Mouse (Mus musculus): ENCODE results near the gene Mei1. TPM values are rescaled to one million over a fixed set of nuclear protein-coding genes. Genes with fewer than 3 reads are reported as not detected.
"Not testable (repeated sequence)": the region's sequence is repeated elsewhere in the genome, so short reads cannot be mapped to it uniquely, and the experiment has no call there.

Gene Mei1
- polyA plus RNA-seq, 1 experiment: 0.99 TPM

DNA sequence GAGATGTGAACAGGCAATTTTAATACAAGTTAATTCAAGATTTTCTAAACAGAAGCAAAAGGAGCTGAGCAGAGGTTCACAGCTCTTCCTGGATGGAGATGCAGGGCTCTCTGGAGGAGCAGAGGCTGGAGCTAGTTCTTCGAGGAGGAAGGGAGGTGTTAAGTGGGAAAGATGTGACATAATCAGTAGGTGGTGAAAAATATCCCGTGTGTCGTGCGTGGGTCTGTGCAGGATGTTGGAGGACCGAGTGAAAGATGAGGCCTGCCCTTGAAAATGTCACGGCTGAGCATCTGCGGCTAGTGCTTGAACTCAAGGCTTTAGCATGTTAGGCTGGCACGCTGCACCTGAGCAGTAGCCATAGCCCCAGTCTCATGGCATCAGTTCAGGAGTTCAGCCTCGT is 15.8 kb downstream of the Mei1 start:
- no peak for DNase-seq (ENCODE audit: low spot score)

DNA sequence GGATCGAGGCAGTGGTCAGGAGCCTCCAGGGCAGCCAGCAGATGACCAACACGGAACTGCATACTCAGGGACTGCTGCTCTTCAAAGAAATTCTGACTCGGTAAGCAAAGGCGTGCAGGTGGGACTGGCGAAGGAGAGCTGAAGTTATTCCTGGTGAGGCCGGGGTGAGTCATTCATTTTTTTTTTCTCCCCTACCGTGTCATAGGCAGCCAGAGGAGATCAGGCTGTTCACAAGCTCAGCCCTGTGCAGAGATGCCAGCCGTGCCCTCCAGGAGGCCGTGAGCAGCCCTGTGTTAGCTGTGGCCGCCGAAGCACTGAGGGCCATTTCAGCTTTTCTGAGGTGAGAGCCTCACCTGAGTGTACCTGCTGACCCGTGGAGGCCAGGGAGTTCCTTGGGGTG is 16.3 kb downstream of the Mei1 start:
- DNase-seq (ENCODE audit: low spot score): no peak

DNA sequence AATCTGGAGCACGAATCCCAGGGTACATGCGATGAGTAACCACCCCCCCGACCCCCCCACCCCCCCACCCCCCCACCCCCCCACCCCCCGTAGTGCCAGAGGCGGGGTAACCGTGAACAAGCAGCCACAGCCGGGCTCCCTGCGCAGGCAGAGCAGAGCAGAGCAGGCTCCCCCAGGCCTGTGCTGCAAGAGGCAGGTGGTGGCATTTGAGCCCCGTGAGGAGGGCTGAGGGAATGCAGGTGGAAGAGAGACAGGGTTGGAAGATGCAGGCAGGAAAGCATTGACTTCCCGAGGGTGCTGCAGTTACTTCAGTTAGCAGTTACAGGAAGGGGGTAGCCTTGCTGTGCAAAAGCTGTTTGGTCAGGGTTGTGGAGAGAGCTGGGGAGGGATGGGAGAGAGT is 17.5 kb downstream of the Mei1 start:
- DNase-seq (ENCODE audit: low spot score): no peak

DNA sequence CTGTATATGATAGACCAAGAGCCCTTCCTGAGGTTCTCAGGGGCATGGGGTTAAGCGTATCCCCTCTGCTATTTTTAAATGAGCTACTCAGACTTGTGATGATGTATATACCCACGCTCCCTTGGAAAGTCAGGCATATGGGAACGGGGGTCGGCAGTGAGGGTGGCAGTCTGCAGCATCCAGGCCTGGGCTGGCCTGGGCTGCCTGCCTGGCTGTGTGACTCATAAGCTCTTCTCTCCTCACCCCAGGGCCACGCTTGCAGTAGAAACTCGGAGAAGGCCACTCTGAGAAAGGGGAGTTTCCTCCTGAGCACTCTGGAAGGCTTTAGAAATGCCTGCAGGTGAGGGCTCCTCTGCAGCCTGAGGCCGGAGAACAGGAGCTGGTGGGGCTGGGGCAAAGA is 21.3 kb downstream of the Mei1 start:
- no peak for DNase-seq (ENCODE audit: low spot score)

DNA sequence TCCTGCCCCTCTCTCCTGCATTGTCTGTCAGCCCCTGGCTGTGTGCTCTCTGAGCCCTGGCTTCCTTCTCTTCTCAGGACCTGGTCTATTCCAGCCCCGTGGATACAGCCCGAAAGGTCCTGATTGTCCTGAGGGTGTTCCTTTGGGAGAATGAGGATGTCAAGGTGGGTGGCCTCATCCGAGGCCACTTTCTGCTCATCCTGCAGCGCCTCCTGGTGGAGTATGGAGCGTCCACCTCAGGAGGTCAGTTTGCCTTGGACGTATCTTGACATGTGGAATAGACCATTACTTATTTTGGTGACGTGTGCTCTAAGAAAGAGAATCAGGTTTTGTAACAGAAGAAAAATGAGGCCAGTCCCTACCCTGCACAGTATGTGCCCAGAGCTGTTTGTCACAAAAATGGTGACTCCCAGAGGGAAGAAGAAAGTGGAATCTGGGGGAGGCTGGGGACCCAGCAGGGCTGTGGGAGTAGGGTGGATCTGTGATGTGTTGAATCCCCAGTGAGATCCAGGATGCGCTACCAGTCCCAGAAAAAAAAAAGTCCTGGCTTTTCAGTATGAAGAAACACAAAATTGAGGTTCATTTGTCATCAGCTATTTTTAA is 37.3 kb downstream of the Mei1 start:
- DNase-seq (ENCODE audit: low spot score): no peak

DNA sequence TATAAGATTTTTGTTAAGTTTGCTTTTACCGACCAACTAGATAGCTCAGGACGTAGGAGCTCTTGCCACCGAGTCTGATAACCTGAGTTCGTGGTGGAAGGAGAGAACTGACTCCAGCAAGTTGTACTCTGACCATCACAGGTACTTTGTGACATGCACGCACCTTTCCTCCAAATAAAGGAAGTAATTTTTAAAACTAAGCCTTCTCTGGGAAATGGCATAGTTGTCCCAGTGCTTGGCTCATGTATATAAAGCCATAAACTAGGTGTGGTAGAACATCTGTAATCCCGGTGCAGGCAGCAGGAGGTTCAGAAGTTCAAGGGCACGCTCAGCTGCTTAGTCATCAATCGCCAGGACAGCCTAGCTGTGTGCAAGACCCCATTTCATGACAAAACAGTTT is 50.7 kb downstream of the Mei1 start:
- no peak for DNase-seq (ENCODE audit: low spot score)

DNA sequence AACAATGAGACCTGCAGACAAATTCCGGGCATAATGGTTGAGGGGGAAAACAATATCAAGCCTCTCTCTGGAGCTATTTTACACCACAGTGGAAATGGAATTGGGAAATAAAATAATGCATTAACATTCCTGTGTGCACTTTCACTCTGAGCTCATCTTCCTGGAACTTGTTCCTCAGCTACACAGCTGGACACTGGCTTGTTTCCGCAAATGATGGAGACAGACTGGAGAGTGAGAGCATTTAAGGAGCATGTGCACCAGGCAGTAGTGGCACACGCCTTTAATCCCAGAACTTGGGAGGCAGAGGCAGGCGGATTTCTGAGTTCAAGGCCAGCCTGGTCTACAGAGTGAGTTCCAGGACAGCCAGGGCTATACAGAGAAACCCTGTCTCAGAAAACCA is 56.9 kb downstream of the Mei1 start:
- DNase-seq (ENCODE audit: low spot score): not testable (repeated sequence)

DNA sequence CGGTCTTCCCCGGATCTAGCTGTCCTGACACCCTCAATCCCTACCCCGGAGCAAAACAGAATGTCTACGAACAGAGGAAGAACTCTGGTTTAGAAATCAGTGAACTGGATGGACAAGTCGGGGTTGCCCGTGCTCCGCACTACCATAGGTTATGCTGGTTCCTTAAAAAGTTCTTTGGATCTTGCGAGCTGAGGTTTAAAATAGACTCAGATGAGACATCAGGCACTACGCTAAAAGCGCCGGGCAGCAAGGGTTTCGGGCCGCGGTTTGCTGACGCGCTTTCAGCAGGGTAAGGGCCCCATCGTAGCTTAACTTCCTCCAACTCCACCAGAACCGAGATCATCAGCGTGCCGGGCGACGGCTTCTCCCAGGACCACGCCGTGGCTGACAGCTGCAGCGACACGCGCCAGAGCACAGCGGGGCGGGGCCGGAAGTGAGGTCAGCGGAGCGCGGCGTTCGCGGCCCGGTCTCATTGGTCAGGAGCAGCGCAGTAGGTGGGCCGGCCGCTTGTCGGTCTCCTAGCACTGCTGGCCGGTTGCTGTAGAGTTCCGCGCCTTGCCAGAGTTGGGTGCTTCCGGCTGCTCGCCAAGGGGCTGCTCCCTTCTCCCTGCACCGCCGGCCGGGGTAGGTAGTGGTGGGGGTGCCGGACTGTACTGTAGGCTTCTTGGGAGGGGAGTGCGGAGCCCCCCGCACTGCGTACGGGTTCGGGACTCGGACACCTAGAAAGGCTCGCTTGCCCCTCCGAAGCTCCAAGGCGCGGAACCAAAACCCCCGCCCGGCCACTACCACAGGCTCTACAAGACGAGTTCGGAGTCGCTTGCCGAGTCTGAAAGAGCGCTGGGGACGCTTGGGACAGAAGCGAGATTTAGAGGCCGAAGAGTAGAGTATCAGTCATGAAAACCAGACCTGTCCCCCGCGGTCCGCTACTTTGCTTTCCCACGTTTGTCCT is 57.9 kb downstream of the Mei1 start, which contains the start of gene Ccdc134:
Gene Ccdc134, plus strand, starts transcription at position 497 of the 949 bp plus-strand sequence.
- peak; percentile 88 for DNase-seq (ENCODE audit: low spot score)

DNA sequence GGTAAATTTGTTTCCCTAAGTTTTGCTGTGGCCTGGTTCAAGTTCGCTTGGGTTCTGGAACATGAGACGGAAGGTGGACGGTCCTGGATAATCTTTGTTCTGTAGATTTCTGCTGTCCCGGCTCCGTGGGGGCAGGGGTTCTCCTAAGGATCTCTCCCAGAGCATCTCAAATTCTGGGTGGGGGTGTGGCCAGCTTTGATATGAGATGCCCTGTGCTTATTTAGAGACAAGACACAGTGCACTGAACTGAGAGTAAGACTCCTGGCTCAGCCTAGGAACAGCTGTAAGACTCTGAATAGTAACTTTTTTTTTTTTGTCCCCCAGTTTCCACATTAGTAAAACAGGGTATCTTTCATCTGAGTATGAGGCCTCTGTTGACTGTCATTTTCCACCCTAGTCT is 58.6 kb downstream of the Mei1 start:
- no peak for DNase-seq (ENCODE audit: low spot score)

DNA sequence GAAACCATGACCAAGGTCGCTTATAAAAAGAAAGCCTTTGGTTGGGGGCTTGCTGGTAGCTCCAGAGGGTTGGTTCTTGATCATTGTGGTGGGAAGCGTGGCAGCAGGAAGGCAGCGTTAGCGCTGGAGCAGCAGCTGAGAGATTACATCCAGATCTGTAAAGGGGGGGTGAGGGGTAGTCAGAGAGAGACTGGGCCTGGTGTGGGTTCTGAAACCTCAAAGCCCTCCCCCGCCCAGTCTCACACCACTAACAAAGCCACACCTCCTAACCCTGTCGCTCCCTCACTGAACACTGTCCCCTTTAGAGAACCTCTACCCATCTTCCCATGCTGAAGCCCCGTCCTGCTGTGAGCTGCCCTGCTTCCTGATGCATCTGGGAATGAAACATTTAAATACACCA is 60.8 kb downstream of the Mei1 start:
- no peak for DNase-seq (ENCODE audit: low spot score)

DNA sequence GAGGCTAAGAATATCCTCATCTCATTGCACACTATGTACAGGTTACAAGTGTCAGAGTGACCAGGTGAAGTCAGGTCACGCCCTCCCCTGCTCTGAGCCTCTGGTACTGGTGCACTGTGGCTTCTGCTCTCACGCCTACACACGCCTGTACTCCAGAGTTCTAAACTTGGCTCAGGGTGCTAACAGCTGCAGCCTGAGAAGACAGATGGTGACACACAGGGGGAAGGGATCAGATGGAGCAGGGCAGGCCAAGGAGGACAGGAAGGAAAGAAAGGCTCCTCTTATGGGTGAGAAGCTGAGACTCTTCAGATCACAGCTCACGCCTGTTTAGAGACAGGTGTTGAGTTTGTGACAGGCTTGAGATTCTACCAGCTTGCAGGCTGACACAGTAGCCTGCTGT is 65.6 kb downstream of the Mei1 start:
- DNase-seq (ENCODE audit: low spot score): no peak

DNA sequence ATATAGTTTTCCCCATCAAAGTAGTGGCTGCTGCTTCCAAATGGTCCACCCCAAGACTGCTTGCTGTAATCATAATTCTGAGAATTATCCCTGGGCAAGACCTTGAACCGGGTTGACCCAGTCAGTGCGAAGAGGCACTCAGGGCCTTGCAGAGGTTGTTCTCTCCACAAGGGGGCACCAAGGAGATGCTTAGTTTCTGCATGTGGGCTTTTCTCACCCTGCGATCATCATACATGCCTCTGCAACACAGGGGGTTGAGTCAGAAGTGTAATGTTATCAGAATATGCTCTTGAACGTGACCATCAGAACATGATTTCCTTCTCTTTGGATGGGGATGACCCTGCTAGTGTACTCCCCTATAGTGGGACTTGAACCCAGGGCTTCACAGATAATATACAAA is 68.8 kb downstream of the Mei1 start:
- peak; percentile 31 for DNase-seq (ENCODE audit: low spot score)

DNA sequence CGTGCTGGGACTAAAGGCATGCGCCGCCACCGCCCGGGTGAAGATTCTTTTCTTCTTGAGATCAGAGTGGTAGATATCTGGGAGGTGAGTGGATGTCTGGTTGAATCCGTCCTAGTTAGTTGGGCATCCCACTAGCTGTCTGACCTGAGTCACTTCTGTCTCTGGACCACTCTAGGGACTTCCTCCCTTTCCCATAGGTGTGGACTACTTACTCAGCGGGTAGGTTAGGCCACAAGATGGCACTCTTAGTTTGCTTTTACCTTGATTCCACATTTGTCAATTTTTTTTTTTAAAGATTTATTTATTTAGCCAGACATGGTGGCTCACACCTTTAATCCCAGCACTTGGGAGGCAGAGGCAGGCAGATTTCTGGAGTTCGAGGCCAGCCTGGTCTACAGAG is 69.4 kb downstream of the Mei1 start:
- no peak for DNase-seq (ENCODE audit: low spot score)

DNA sequence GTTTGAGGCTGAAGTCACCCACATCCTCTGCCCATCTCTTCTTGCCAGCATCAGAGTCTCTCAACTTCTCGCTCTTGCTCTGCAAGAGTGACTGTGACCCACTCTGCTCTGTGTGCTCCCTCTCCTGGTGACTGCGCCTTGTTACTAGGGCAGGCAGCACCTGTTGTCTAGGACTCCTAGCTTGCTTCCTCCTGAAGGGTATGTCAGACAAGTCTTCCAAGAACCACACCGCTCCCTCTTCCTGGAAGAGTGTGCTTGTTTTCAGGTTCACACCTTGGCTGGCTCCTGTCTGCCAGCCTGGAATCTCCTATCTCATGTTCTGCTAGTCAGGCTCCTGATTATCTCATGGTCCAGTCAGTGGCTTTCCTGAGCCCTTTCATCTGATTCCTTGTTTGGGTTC is 70.6 kb downstream of the Mei1 start:
- DNase-seq (ENCODE audit: low spot score): no peak

DNA sequence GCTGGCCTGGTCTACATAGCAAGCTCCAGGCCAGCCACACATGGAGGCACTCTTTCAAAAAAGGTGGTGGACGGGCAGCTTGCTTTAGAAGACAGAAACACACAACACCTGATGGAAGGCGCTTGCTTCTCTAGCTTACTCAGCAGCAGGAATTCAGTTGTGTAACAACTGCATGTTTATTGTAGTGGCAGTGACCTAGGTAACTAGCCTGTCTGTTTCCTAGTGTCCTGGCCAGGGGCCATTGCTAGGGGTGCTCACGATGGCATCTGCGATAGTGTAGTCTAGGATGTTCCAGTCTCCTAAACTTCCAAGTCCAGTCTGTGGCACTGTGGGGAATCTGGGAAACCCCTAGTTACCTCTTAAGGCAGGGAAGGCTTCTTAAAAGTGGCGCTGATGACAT is 74.4 kb downstream of the Mei1 start:
- no peak for DNase-seq (ENCODE audit: low spot score)

DNA sequence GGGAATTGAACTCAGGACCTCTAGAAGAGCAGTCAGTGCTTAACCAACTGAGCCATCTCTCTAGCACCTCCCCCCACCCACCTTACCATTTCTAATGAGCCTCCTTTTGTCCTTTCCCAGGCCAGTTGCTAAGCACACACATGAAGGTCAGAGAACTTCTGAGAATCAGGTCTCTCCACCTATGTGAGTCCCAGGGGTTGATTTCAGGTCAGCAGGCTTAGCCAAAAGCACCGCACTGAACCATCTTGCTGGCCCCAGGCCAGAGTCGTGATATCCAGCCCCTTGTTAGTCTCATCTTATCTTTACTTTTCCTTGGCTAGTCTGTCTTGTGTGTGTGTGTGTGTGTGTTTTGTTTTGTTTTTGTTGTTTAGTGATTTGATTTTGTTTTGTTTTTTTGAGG is 75.6 kb downstream of the Mei1 start:
- no peak for DNase-seq (ENCODE audit: low spot score)

DNA sequence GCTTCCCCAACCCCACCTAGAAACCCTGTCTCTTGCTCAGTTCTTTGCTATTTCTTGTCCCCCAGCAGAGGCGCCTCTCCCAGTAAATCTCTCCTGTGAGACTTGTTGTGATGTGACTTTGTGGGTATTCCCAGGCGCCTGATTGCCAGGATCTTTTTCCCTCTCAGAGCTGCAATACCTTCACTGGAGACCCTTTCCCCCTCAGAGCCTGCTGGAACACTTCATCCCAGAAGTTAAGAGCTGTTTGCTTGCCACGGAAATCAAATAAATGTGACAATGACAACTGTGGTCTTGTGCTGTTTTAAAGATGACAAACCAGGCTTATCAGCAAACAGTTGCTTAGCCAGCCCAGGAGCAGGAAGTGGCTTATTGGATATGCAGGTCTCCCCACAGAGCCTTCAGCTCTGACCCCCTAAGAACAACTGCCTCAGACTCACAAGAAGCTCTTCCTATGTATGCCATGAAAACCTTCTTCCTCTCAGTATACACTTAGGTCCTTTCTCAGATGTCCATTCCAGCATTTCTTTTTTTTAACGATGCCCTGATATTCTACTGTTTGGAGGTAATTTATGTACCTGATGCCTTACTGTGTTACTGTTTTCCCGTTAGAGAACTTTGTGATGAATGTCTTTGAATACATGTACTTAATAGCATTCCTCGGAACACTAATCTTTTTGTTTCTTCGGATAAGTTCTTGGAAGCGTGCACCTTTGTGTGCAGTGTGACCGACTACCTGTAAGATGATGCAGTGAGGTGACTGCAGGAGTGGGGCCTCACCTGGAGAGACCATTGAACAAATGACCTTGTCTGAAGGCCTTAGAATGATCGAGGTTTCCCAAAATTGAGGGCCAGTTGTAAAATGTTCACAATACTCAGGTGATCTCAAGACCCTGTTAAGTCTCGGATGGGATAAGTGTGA is 76.3 kb downstream of the Mei1 start:
- no peak for DNase-seq (ENCODE audit: low spot score)

DNA sequence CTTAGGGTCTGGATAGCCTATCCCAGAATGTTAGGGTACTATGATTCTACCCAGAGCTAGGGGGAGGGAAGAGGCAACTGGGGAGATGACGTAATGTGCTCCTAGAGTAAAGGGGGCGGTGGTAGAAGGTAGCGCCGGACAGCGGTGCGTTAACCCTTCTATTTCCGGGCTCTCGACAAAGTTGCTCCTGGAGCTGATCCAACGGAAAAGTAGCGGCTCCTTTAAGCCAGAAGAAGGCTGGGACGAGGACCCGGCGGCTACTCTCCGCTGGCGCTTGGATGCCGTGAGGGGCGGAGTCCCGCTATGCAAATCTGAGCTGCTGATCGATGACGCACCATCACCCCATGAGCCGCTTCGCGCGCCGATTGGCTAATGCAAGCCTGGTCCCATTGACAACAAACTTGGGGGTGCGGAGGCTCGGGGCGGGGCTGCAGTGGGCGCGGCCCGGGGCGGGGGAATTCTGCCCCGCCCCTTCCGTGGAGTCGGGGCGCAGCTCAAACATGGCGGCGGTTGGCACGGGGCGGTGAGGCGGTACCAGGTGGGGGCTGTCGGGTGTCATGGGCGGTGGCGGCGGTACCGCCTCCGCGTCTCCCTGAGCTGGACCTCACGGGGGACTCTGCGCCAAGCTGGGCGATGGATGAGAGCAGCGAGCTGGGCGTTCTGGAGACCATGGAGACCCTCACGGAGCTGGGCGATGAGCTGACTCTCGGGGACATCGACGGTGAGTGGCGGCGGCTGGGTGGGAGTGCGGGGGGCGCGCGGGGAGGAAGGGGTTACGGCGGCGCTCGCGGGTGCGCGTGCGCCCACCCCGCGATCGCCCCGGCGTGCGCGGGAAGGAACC is 77.2 kb downstream of the Mei1 start, which contains the start of gene Srebf2:
Gene Srebf2, plus strand, starts transcription at position 412 of the 841 bp plus-strand sequence.
- peak; percentile 94 for DNase-seq (ENCODE audit: low spot score)

DNA sequence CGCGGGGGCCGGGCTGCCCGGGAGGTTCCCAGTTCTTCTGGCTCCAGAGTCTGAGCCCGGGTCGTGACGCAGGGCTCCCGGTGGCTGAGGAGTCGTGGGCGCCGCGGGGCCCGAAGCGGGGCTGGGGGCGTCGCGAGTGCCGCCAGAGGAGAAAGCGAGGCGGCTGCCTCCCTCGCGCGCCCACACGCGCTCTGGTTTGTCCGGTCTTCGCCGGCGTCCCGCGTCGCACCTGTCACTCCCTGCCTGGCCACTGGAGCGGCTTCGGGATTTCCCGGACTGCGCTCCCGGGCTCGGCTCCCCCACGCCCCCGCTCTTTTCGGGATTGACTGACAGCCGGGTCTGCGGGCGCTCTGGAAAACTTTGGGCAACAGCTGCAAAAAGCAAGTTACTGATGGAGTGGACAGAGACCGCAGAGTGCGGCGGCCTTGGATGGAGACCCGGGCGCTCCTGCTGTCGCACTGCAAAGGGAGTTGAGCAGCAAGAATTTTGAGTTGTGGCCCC is 77.9 kb downstream of the Mei1 start:
- DNase-seq (ENCODE audit: low spot score): peak; percentile 49

DNA sequence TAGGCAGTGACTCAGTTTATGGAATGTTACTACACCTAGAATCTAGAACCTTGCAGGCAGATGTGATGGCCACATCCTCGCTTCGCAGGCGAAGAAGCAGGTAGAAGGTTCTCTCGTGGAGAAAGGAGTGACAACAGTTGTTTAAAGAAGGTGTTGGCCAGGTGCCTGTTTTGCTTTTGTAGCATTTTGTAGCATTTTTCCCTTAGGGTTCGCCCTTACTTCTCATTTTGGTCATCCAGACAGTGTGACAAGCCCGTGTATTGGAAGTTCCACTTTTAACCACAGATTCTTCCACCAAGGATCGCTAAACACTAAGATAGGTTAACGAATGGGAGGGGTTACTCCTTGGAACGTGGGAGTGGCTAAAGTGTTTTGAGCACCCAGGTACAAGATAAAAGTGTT is 78.7 kb downstream of the Mei1 start:
- DNase-seq (ENCODE audit: low spot score): no peak

DNA sequence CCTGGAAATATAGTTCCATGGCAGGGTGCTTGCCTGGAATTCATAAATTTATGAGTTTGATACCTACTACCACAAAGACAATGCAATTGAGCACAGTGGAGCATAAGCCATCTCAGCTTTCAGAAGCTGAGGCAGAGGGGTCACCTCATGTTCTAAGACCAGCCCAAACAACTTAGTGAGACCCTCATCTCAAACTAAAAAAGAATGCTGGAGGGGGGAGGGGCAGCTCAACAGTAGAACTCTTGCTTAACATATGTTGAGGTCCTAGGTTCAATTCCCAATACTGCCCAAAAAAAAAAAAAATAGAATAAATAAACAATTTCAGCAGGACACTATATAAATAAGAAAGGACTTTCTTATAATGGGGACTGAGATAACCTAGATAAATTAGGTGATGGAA is 80.2 kb downstream of the Mei1 start:
- DNase-seq (ENCODE audit: low spot score): no peak

All from urinary bladder, adult 2 months (tissue).